Mouse (Mus musculus): ENCODE measurements around the gene Tcaf3. TPM values are rescaled to one million over a fixed set of nuclear protein-coding genes. Genes with fewer than 3 reads are reported as not detected.

Gene Tcaf3
- not detected in 2 replicates for polyA plus RNA-seq (2012; rRNA removed)

GRCm38 (mm10) chr6:42597592-42597991 is at the start of gene Tcaf3:
Tcaf3 (minus strand) TSS chr6:42597692.
- peaks cover 3% of the 10 kb centered on the region; the same call in 1 of the 2 replicates for H3K4me1 ChIP-seq (ENCODE audit: control insufficient read depth, insufficient read depth, low read length)
- TF ChIP-seq CTCF (IDR thresholded peaks at IDR 0.05; ENCODE audit: control insufficient read depth, insufficient read depth, insufficient replicate concordance, low read depth, low read length) (no peak), POLR2A (IDR thresholded peaks at IDR 0.05; ENCODE audit: control insufficient read depth, low read depth, low read length) (no peak)
- no peaks in the 10 kb centered on the region for H3K36me3 ChIP-seq (ENCODE audit: control insufficient read depth, insufficient read depth, low read length)
- no peak within 1 kb of the TSS for H3K27ac ChIP-seq (ENCODE audit: control insufficient read depth, insufficient read depth, low read depth, low read length)
- H3K27me3 ChIP-seq (ENCODE audit: control insufficient read depth, insufficient read depth, low read length), result no peaks in the 10 kb centered on the region
- no peak within 1 kb of the TSS for H3K4me3 ChIP-seq (ENCODE audit: control insufficient read depth, low read depth, low read length)

- TF ChIP-seq CTCF (IDR thresholded peaks at IDR 0.05; ENCODE audit: control insufficient read depth, insufficient read depth, insufficient replicate concordance, low read depth, low read length) (peak; percentile 96), POLR2A (IDR thresholded peaks at IDR 0.05; ENCODE audit: control insufficient read depth, low read depth, low read length) (no peak)
- Histone ChIP-seq H3K27me3 (ENCODE audit: control insufficient read depth, insufficient read depth, low read length) (no peaks in the 10 kb centered on the region), H3K36me3 (ENCODE audit: control insufficient read depth, insufficient read depth, low read length) (no peaks in the 10 kb centered on the region), H3K4me1 (ENCODE audit: control insufficient read depth, insufficient read depth, low read length) (peaks cover 2% of the 10 kb centered on the region; the same call in 1 of the 2 replicates), H3K27ac (ENCODE audit: control insufficient read depth, insufficient read depth, low read depth, low read length) (no peak within 1 kb of the TSS), H3K4me3 (ENCODE audit: control insufficient read depth, low read depth, low read length) (peak within 1 kb of the TSS; percentile 62)
These were observed 47.5 kb upstream of the Tcaf3 start, which contains the start of gene Tcaf2 for GRCm38 (mm10) chr6:42644912-42645549. Tcaf2 (minus strand) TSS chr6:42645254.

- H3K27me3 ChIP-seq (ENCODE audit: control insufficient read depth, insufficient read depth, low read length), result no peaks in the 10 kb centered on the region
- TF ChIP-seq POLR2A (IDR thresholded peaks at IDR 0.05; ENCODE audit: control insufficient read depth, low read depth, low read length) (no peak), CTCF (IDR thresholded peaks at IDR 0.05; ENCODE audit: control insufficient read depth, insufficient read depth, insufficient replicate concordance, low read depth, low read length) (no peak)
- H3K4me3 ChIP-seq (ENCODE audit: control insufficient read depth, low read depth, low read length), result no peak overlapping the region
These were observed 36.9 kb upstream of the Tcaf3 start for GRCm38 (mm10) chr6:42634393-42634792.

GRCm38 (mm10) chr6:42631395-42631794 is 33.9 kb upstream of the Tcaf3 start:
- Histone ChIP-seq H3K4me3 (ENCODE audit: control insufficient read depth, low read depth, low read length) (no peak overlapping the region), H3K27me3 (ENCODE audit: control insufficient read depth, insufficient read depth, low read length) (no peaks in the 10 kb centered on the region), H3K27ac (ENCODE audit: control insufficient read depth, insufficient read depth, low read depth, low read length) (no peak overlapping the region), H3K4me1 (ENCODE audit: control insufficient read depth, insufficient read depth, low read length) (no peaks in the 10 kb centered on the region), H3K36me3 (ENCODE audit: control insufficient read depth, insufficient read depth, low read length) (no peaks in the 10 kb centered on the region)
- no peak for TF ChIP-seq POLR2A (IDR thresholded peaks at IDR 0.05; ENCODE audit: control insufficient read depth, low read depth, low read length)
- no peak for TF ChIP-seq CTCF (IDR thresholded peaks at IDR 0.05; ENCODE audit: control insufficient read depth, insufficient read depth, insufficient replicate concordance, low read depth, low read length)

More at GRCm38 (mm10) chr6:42634393-42634792, 36.9 kb upstream of the Tcaf3 start:
- Histone ChIP-seq H3K4me1 (ENCODE audit: control insufficient read depth, insufficient read depth, low read length) (no peaks in the 10 kb centered on the region), H3K36me3 (ENCODE audit: control insufficient read depth, insufficient read depth, low read length) (no peaks in the 10 kb centered on the region), H3K27ac (ENCODE audit: control insufficient read depth, insufficient read depth, low read depth, low read length) (no peak overlapping the region)

- TF ChIP-seq CTCF (IDR thresholded peaks at IDR 0.05; ENCODE audit: control insufficient read depth, insufficient read depth, insufficient replicate concordance, low read depth, low read length) (no peak), POLR2A (IDR thresholded peaks at IDR 0.05; ENCODE audit: control insufficient read depth, low read depth, low read length) (no peak)
- no peak overlapping the region for H3K4me3 ChIP-seq (ENCODE audit: control insufficient read depth, low read depth, low read length)
- no peaks in the 10 kb centered on the region for H3K4me1 ChIP-seq (ENCODE audit: control insufficient read depth, insufficient read depth, low read length)
- H3K27me3 ChIP-seq (ENCODE audit: control insufficient read depth, insufficient read depth, low read length), result no peaks in the 10 kb centered on the region
- no peak overlapping the region for H3K27ac ChIP-seq (ENCODE audit: control insufficient read depth, insufficient read depth, low read depth, low read length)
- H3K36me3 ChIP-seq (ENCODE audit: control insufficient read depth, insufficient read depth, low read length), result no peaks in the 10 kb centered on the region
These were observed 19.4 kb upstream of the Tcaf3 start for GRCm38 (mm10) chr6:42616904-42617303.

GRCm38 (mm10) chr6:42612218-42612617 is 14.7 kb upstream of the Tcaf3 start:
- TF ChIP-seq CTCF (IDR thresholded peaks at IDR 0.05; ENCODE audit: control insufficient read depth, insufficient read depth, insufficient replicate concordance, low read depth, low read length) (no peak), POLR2A (IDR thresholded peaks at IDR 0.05; ENCODE audit: control insufficient read depth, low read depth, low read length) (no peak)
- no peaks in the 10 kb centered on the region for H3K36me3 ChIP-seq (ENCODE audit: control insufficient read depth, insufficient read depth, low read length)
- H3K4me1 ChIP-seq (ENCODE audit: control insufficient read depth, insufficient read depth, low read length), result no peaks in the 10 kb centered on the region
- no peaks in the 10 kb centered on the region for H3K27me3 ChIP-seq (ENCODE audit: control insufficient read depth, insufficient read depth, low read length)
- no peak overlapping the region for H3K4me3 ChIP-seq (ENCODE audit: control insufficient read depth, low read depth, low read length)
- H3K27ac ChIP-seq (ENCODE audit: control insufficient read depth, insufficient read depth, low read depth, low read length), result no peak overlapping the region

GRCm38 (mm10) chr6:42610954-42611522 is 13.5 kb upstream of the Tcaf3 start:
- Histone ChIP-seq H3K4me3 (ENCODE audit: control insufficient read depth, low read depth, low read length) (no peak overlapping the region), H3K36me3 (ENCODE audit: control insufficient read depth, insufficient read depth, low read length) (no peaks in the 10 kb centered on the region), H3K4me1 (ENCODE audit: control insufficient read depth, insufficient read depth, low read length) (no peaks in the 10 kb centered on the region), H3K27me3 (ENCODE audit: control insufficient read depth, insufficient read depth, low read length) (no peaks in the 10 kb centered on the region), H3K27ac (ENCODE audit: control insufficient read depth, insufficient read depth, low read depth, low read length) (no peak overlapping the region)
- TF ChIP-seq POLR2A (IDR thresholded peaks at IDR 0.05; ENCODE audit: control insufficient read depth, low read depth, low read length) (no peak), CTCF (IDR thresholded peaks at IDR 0.05; ENCODE audit: control insufficient read depth, insufficient read depth, insufficient replicate concordance, low read depth, low read length) (no peak)

Data from testis, adult 2 months (tissue).